Mouse (Mus musculus): ENCODE measurements at regions not wholly inside any gene's neighbourhood (a gene's known extent, or its start where the extent isn't known, plus 50 kb on each side); places are given as distances from the start of the nearest gene placed in this dataset.

DNA sequence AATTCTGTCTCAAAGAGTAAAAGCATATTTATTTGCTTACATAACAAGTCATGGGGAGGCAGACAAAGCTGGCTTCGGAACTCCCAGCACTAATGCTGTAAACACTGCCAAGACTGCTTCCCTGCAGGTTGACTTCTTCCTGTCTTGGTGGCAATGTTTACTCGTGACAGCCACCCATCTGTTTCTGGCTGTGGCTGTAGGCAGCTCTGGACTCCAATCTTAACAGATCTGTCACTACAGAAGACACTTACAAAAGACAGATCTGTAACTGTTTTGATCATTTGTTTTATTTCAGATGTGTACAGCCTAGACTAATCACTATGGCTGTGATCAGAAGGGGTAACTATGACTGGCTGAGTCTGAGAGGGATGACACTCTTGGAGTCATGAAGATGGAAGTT, 121.1 kb upstream of the Crbn start:
- TF ChIP-seq POLR2A (IDR thresholded peaks at IDR 0.05; ENCODE audit: borderline replicate concordance, low read depth, low read length) = no peak
- TF ChIP-seq CTCF (IDR thresholded peaks at IDR 0.05; ENCODE audit: low read depth, low read length) = no peak
